Mouse (Mus musculus): ENCODE results near the gene Prickle4.
"Not testable (repeated sequence)": the region's sequence is repeated elsewhere in the genome, so short reads cannot be mapped to it uniquely, and the experiment has no call there.

Gene Prickle4

DNA sequence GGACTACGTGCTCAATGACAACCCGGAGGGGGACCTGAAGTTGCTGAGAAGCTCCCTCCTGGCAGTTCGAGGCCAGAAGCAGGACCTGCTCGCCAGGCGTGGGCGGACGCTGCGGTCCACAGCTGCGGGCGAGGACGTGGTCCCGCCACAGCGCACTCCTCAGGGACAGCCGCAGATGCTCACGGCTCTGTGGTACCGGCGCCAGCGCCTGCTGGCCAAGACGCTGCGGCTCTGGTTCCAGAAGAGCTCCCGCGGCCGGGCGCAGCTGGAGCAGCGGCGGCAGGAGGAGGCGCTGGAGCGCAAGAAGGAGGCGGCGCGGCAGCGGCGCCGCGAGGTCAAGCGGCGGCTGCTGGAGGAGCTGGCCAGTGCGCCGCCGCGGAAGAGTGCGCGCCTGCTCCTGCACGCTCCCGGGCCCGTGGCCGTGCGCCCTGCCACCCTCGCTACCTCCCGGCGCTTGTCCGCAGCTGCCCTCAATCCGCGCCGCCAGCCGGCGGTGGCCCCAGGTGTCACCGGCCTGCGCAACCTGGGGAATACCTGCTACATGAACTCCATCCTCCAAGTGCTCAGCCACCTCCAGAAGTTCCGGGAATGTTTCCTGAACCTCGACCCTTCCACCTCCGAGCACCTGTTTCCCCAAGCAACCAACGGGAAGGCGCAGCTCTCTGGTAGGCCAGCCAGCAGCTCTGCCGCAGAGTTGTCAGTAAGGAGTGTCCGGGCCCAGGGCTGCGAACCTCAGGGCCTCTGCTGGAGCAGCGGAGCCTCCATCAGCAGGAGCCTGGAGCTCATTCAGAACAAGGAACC lies 22.0 kb downstream of the Prickle4 start:
- DNase-seq (ENCODE audit: extremely low read depth, insufficient read length, low spot score): no peak

DNA sequence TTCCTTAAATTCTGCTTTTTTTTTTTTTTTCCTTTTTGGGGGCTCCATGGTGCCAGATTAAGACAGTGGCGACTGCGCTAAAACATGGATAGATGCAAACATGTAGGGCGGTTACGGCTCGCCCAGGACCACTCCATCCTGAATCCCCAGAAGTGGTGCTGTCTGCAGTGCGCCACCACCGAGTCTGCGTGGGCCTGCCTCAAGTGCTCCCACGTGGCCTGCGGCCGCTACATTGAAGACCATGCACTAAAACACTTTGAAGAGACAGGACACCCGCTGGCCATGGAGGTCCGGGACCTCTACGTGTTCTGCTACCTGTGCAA lies 22.6 kb downstream of the Prickle4 start:
- DNase-seq (ENCODE audit: extremely low read depth, insufficient read length, low spot score): no peak

DNA sequence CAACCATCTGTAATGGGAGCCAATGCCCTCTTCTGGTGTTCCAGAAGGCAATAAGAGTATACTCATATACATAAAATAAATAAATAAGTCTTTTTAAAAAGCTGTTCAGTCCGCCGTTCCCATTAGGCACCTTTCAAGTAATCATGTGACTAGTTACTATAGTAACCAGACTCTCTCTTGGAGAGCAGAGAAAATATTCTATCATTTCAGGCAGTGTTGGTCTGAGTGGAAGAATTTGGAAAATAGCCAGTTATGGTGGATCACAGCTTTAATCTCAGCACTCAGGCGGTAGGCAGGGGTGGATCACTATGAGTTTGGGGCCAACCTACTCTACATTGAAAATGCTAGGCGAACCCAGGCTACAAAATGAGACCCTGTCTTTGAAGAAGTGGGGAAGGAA lies 25.4 kb downstream of the Prickle4 start:
- DNase-seq (ENCODE audit: extremely low read depth, insufficient read length, low spot score): no peak

DNA sequence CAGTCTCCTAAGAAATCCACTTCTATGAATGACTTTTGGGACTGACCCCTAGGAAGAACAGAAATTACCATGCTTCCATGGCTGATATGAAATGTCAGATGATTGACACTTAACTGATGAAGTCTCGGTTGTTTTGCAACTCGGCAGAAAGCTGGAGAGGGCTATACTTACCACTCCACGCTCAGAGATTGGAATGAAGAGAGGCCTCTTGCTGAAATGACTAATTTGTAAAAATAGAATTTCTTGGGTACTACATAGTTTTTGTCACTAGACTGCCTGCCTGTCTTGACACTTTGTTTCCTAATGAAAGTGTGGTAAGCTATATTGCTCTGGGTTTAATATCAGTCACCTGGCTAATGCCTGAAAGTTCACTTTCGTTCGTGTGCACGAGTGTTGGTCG lies 30.1 kb downstream of the Prickle4 start:
- no peak for DNase-seq (ENCODE audit: extremely low read depth, insufficient read length, low spot score)

DNA sequence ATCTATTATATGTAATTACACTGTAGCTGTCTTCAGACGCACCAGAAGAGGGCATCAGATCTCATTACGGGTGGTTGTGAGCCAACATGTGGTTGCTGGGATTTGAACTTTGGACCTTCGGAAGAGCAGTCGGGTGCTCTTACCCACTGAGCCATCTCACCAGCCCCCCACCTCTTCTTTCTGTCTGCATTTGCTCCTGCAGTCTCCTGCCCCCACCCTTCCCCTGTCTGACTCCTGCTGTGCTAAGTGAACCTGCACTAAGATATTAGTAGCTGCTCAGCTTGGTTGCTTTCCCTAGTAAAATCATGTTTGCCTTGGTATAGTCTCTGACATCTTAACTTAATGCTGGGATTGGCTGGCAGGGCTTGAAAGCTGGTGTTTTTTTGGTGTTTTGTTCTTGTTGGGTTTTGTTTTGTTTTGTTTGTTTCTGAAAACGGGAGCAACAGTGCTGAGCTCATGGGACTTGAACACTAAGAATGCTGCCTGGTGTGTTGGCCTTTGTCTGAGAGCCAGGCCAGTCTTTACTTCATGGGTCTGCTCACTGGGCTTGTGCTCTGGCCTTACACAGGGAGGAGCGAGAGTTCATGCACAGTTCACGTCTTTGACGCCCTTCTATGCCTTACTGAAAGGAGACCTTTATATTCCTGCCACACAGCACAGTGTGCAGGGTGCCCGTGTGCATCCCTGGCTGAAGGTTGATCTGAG lies 31.4 kb downstream of the Prickle4 start:
- no peak for DNase-seq (ENCODE audit: extremely low read depth, insufficient read length, low spot score)

DNA sequence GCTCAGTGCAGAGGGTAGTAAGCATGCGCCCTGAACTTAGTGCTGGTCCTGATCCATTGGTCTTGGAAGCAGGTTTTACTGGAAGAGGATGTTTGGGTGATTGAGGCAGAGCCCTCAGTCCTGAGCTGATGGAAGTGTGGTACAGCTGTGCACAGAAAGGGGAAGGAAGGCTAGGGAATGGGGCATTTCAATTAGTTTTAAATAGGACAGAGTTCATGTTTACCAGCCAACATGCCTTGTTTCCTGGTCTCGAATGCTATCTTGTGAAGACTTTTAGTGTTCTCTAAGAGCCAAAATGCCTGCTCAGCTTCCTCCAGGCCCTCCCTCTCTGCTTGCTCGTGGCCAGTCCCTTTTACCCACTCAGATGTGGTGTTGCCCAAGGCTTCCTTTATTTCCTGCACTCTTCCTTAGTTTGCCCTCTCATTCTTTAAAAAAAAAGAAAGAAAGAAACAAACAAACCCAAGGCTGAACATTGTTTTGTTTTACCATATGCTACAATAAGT lies 35.7 kb downstream of the Prickle4 start:
- no peak for DNase-seq (ENCODE audit: extremely low read depth, insufficient read length, low spot score)

DNA sequence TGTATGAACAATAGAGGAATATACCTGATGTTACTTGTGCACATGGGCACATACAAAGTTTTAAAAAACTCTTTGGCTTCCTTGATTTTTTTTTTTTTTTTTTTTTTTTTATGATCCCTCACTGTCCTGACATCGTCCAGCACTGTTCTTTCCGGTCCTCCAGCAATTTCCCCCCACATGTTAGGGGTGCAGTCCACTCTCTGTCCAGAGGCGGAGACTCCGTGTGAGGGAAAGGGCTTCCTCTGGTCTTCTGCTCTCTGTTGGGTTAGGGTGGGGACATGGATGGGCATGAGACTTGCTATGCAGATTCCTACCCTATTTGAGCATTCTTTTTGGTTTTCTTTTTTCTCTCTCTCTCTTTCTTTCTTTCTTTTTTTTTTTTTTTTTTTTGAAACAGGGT lies 36.6 kb downstream of the Prickle4 start:
- DNase-seq (ENCODE audit: extremely low read depth, insufficient read length, low spot score): no peak

DNA sequence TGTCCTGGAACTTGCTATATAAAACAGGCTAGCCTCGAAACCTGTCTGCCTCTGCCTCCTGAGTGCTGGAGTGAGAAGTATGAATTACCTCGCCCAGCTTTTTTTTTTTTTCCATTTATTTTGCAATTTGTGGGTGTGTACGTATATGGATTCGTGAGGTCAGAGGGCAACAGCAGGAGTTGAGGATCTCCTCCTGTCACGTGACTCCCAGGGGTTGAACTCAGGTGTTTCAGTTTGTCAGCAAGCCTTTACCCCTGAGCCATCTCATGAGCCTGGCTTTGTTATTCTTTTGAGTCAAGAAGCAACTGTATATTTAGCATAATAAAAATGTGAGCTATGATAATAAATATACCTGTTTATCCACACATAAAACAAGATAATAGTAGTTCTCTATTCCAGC lies 38.8 kb downstream of the Prickle4 start:
- DNase-seq (ENCODE audit: extremely low read depth, insufficient read length, low spot score): no peak

DNA sequence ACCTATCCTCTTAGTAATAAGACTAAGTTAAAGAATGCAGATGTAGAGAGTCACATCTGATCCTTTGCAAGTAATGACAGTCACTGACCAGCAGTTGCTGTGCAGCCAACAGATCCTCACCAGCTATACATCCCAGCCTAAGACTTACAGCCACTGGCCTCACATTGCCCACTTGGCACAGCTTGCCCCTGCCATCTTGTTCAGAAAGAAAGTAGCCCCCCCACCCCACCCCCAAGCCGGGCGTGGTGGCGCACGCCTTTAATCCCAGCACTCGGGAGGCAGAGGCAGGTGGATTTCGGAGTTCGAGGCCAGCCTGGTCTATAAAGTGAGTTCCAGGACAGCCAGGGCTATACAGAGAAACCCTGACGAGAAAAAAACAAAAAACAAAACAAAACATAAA lies 40.2 kb downstream of the Prickle4 start:
- not testable (repeated sequence) for DNase-seq (ENCODE audit: extremely low read depth, insufficient read length, low spot score)

DNA sequence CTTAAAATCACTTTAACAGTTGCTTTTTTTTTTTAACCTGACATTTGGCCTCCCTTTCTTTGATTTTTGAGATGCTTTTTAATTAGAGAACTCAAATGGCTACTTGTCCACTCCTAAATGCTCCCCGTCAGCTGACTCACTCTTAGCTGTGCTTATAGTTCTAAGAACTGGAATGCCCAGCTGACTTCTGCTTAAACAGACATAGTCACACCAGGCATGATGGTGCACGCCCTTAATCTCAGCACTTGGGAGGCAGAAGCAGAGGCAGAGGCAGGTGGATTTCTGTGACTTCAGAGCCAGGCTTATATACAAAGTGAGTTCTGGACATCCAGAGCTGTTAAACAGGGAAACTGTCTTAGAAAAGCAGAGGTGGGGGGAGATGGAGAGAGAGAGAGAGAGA lies 42.6 kb downstream of the Prickle4 start:
- no peak for DNase-seq (ENCODE audit: extremely low read depth, insufficient read length, low spot score)

DNA sequence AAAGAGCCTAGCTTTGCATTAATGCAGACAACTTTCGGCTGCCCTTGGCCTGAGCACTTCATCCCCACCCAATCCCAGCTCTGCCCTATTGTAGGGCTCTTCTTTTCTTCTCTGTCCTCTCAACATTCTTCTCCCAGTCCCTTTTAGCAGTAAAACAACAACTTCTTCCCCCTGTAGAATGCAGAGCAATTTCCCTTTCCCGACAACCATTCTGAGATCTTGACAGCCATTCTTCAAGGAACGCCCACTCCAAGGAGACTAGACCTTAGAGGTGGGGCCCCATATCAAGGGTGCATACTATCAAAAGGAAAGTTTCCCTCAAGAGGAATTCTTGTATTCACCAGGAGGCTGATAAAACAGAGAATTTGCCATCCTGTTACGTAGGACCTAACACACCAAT lies 45.6 kb downstream of the Prickle4 start:
- no peak for DNase-seq (ENCODE audit: extremely low read depth, insufficient read length, low spot score)

DNA sequence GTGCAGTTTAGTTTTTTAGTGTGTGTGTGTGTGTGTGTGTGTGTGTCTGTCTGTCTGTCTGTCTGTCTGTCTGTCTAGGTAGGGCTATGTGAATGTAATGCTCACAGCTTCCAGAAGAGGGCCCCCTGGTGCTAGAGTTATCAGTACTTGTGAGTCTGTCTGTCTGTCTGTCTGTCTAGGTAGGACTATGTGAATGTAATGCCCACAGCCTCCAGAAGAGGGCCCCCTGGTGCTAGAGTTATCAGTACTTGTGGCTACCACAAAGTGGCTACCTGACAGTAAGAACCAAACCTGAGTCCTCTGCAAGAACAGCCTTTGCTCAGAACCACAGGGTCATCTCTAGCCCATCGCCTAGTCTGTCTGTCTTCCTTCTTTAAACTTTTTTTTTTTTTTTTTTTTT lies 47.9 kb downstream of the Prickle4 start:
- peak; percentile 35 for DNase-seq (ENCODE audit: extremely low read depth, insufficient read length, low spot score)

DNA sequence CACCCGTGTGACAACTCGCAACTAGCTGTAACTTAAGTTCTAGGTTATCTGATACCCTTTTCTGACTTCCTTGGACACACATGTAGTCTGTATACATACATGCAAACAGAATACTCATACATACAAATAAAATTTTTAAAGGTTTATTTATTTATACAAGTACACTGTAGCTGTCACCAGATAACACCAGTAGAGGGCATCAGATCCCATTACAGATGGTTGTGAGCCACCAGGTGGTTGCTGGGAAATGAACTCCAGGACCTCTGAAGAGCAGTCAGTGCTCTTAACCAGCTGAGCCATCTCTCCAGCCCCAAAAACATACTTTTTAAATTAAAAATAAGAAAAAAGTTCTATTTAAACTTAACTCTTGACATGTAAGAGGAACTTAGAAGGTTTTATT lies 51.5 kb downstream of the Prickle4 start:
- no peak for DNase-seq (ENCODE audit: extremely low read depth, insufficient read length, low spot score)

All from 3134 (cell line).